Mouse (Mus musculus) granulocyte monocyte progenitor cell, adult 5-6 weeks (primary cell): ENCODE measurements around the gene Rsph4a. TPM values are rescaled to one million over a fixed set of nuclear protein-coding genes. Genes with fewer than 3 reads are reported as not detected.
"Not testable (repeated sequence)": the region's sequence is repeated elsewhere in the genome, so short reads cannot be mapped to it uniquely, and the experiment has no call there.

ENCODE experiments used
- ATAC-seq: replicated peaks from 2 replicates; pipeline ENCODE4 v1.8.0; 2016; ENCODE audit warnings: mild to moderate bottlenecking, moderate TSS enrichment, inconsistent platforms; ENCODE audit not compliant: poor library complexity, severe bottlenecking
- total RNA-seq, 2 experiments: library from RNA; stranded (forward) in 1 of 2; stranded (reverse) in 1 of 2; fragments of 200-712, 200-1000 nt in 1 of 2; fragments of >200 nt in 1 of 2; fragmentation: Nextera tagmentation in 1 of 2; gene quantifications; 2 replicates each; pipeline ENCODE4 v1.2.3; 2014 to 2017

Gene Rsph4a
- total RNA-seq (2014; fragmentation: Nextera tagmentation) (not detected in 2 replicates), total RNA-seq (2017) (not detected in 2 replicates)

DNA sequence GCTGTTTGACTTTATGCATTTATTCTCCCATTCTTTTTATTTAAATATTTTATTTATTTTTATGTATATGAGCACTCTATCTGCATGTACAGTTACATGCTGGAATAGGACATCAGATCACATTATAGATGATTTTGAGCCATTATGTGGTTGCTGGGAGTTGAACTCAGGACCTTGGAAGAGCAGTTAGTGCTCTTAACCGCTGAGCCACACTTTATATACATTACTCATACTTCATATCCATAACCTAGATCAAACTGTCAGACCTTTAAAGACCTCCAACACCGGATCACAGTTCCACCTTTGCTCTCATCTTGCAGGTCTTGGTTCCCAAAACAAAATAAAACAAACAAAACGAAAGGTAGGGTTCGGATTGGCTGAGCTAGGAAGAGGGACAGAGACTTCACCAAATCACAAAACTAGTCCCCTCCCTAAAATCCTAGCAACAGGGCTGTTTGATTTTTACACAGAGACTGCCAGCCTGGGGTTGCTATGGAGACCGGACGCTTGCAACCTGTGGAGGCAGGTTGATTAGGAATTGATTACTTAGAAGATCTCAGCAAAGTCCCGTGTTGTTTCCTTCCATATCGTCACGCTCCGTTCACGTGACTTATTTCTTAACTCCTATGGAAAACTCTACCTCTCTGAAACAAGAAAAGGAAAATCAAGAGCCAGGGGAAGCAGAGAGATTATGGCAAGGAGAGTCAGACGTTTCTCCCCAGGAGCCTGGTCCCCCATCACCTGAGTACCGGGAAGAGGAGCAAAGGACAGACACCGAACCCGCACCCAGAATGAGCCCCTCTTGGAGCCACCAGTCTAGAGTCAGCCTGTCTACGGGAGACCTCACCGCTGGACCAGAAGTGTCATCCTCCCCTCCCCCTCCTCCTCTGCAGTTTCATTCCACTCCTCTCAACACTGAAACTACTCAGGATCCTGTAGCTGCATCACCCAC lies at the start of gene Rsph4a:
Gene Rsph4a (plus strand): TSS at position 582 of the 952 bp plus-strand sequence.
- ATAC-seq, result no peak; the same call in 1 of the 2 replicates

DNA sequence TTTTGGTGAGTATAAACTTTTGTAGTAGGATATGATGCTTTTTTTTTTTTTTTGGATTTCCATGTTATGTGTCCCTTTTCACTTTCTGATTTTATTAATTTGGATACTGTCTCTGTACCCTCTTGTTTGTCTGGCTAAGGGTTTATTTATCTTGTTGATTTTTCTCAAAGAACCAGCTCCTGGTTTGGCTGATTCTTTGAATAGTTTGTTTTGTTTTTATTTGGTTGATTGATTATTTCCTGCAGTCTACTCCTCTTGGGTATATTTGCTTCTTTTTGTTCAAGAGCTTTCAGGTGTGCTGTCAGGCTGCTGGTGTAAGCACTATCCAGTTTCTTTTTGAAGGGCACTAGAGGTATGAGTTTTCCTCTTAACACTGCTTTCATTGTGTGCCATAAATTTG lies 47.5 kb upstream of the Rsph4a start, which contains the start of gene Sult3a1:
Gene Sult3a1 (plus strand): TSS at position 301 of the 400 bp plus-strand sequence.
- ATAC-seq, result no peak

DNA sequence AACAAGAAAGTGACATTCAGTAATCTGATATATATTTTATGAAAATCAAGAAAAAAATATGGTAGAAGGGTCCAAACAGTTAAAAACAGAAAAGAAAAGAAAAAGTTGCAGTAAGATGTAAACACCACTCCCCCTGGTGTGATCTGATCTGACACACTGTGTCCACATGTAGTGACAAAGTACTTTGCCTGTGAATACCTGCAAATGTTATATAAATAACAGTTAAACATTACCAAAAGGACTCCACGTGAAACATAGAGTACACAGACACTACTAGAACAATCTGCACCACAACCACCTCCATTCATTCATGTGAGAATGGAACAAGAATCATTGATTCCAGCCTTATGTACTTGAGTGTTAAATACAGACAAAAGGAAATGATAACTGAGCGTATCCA lies 38.9 kb upstream of the Rsph4a start:
- no peak for ATAC-seq

DNA sequence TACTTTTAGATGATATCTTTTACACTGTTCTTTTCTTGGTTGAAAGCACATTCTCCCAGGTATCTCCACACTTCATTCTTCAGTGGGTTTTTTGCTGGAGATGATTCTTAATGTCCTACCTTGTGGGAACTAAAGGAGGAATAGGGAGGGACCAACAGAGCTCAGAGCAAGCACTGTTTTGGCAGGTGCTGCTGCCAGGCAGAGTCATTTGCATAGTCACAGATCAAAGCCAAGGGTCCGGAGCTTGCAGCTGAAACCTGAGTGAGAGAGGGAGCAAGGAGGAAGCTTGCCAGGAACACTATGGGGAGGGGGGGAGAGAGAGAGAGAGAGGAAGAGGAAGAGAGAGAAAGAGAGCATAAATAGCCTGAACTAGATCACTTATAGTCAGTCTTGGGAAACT lies 34.5 kb upstream of the Rsph4a start:
- no peak for ATAC-seq

DNA sequence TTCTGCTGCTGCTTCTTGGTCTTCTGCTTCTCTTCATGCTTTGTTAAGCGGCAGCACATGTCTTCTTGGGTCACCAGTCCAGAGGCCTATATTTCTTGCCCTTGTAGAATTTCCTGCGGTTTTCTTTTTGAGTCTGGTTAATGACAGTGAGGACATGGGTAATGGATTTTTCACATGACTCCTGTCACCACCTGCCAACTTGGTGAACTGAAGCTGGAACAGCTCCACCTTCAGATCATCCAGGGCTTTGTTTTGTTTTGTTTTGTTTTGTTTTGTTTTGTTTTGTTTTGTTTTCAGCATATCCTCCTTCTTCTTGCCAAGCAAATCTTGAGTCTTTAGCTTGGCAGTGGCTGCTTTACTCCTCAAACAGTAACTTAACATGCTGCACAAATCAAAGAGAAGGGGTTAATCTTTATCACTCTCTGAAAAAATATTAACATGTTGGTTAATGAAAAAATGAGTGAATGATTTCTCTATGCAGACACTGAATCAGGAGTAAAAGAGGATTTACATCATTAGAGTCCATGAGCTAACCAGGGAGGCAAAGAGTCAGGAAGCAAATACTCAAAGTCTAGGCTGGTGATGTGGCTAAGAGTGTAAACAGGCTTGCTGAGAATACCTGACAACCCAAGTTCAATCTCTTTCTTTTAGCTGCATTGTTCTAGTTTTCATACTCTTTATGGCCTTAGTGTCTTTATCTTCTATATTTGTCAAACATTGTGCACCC lies 32.1 kb upstream of the Rsph4a start:
- no peak for ATAC-seq

DNA sequence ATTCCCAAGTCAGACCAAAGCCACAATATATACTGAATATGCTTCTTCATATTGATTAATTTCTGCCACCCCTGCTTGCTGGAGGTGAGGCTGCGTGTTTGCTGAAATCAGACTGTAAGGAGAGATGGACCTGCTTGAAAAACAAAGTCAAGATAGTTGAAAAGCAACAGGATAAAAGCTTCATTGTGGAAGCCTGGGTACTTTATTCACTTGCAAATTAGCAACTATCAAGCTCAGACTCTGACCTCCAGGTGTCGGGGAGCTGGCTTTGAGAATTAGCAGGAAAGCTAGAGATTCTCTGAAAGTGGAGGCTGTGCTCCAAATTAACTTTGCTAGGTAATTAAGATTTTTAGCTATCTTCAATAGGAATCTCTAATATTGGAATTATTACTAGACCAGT lies 22.5 kb upstream of the Rsph4a start:
- not testable (repeated sequence) for ATAC-seq

DNA sequence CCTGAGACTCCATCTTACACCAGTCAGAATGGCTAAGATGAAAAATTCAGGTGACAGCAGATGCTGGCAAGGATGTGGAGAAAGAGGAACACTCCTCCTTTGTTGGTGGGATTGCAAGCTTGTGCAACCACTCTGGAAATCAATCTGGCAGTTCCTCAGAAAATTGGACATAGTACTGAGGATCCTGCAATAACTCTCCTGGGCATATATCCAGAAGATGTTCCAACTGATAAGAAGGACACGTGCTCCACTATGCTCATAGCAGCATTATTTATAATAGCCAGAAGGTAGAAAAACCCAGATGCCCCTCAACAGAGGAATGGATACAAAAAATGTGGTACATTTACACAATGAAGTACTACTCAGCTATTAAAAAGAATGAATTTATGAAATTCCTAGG lies 3.4 kb upstream of the Rsph4a start:
- not testable (repeated sequence) for ATAC-seq

DNA sequence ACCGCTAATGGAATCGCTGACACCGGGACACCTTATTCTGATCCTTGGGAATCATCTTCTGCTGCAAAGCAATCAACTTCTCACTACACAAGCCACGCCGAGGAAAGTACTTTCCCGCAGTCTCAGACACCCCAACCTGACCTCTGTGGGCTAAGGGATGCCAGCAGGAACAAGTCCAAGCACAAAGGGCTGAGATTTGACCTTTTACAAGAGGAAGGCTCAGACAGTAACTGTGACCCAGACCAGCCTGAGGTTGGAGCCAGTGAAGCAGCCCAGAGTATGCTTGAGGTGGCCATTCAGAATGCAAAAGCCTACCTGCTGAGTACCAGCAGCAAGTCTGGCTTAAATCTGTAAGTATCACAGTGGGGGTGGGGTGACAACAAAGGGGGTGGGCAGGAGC lies 578 bp downstream of the Rsph4a start:
- ATAC-seq, result no peak

DNA sequence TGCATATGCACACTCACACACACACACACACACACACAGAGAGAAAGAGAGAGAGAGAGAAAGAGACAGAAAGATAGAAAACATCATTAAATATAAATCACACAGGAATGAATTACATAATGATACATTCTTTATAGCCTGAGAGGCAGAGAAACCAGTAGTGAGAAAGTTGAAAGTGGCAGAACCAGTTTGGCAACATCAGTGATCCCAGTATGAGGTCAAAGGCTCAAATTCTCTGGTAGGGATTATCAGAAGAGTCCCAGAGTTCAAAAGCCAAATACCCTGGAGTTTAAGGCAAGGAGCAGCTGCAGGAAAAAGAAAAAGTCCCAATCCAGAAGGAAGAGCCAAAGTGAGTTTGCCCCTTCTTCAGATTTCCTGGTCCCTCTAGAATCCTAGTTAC lies 35.8 kb downstream of the Rsph4a start:
- ATAC-seq, result no peak

DNA sequence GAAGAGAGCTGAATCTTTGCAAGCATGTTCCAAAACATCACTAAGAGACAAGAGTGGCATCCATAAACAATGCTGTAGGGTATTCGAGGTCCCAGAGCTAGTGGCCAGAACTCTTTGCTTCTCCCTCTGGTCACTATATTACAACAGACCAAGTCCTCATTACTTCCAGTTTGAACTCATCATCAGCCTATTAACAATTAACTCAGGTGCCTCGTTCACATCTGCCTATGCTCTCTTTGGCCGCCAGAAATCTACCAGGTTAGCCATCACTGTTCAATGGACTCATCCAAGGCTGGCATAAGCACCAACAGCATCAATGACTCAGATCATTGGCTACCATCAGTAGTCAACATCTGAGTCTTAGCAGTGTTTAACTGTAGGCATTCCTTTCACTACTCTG lies 40.5 kb downstream of the Rsph4a start:
- ATAC-seq, result no peak

DNA sequence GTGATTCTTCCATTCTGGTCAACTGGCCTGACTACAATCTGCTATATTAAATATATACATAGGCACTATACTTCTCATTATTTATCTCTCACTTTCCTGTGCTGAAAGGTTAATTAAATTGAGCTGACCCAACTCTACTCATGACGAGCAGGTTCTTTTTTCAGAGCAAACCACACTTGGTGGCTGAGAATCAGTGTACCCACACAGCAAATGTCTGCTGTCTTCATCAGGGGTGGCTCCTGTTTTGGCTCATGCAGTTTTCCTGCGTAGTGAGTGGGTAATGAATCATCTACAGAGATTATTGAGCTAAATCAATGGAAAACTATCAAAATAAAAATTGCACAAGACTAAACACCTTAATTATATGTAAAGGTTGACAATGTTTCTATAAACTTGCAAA lies 41.4 kb downstream of the Rsph4a start:
- ATAC-seq, result no peak

DNA sequence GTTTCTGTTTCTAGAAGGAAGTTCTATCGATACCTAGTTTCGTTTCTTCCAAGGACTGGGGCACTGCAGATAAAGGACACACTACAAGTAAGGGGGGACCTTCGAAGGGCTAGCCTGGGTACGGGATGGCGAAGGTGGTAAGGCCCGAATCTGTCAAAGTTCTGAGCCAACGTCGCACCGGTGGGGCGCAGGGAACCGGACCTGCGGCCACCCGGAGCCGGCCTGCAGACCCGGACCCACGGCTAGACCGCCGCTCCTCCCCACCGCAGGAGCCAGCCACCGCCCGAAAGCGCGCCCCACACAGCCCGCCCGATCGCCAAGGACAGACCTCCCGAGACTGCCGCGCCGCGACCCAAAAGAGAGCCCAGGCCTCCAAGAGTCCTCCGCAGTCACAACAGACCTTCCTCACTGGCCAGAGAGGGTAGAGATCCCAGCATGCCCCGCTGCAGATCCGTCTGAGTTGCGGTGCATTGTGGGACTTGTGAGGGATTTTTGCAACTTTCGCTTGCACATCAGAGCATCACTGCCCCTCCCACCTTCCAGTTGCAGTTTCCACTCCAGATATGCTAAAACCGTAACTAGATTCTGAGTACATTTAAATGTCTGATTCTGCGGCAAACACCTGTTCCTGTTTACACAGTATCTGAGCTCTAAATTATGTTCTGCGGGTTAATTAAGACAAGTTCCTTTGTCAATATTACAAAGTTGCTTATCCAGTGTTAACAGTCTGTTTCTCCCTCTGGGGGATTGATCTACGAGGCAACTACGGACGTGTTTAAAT lies 46.1 kb downstream of the Rsph4a start, which contains the start of gene Zup1:
Gene Zup1 (minus strand): TSS at position 467 of the 781 bp plus-strand sequence.
- ATAC-seq, result peak; percentile 98

DNA sequence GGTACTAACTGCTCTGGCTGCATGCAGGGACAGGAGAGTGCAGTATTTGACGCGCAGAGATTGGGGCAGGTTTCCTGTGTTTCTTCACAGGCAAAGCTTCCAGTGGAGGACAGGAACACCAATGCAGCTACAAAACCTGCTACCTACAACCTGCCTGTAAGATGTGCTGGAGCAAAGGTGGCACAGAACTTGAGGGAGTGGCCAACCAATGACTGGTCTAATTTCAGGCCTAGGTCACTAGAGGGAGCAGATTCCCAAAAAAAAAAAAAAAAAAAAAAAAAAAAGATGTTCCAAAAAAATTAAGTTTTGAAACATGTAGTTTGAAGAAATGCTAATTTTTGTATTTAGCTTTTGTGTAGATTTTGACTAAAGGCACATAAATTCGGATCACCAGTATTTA lies 47.6 kb downstream of the Rsph4a start:
- ATAC-seq, result no peak

Other genes starting within 250 kb of the Rsph4a start
- not detected in 2 replicates for gene Sult3a2, start 118.4 kb upstream of the Rsph4a start, total RNA-seq (2014; fragmentation: Nextera tagmentation)
- not detected in 2 replicates for gene Sult3a2, start 118.4 kb upstream of the Rsph4a start, total RNA-seq (2017)
- not detected in 2 replicates for gene Sult3a1, start 47.4 kb upstream of the Rsph4a start, total RNA-seq (2014; fragmentation: Nextera tagmentation)
- not detected in 2 replicates for gene Sult3a1, start 47.4 kb upstream of the Rsph4a start, total RNA-seq (2017)
- 32.8 and 33.3 TPM in 2 replicates for gene Zup1, start 46.2 kb downstream of the Rsph4a start, total RNA-seq (2014; fragmentation: Nextera tagmentation)
- 31.3 and 42.5 TPM in 2 replicates for gene Zup1, start 46.2 kb downstream of the Rsph4a start, total RNA-seq (2017)
- 129 and 177 TPM in 2 replicates for gene Rwdd1, start 114.5 kb downstream of the Rsph4a start, total RNA-seq (2014; fragmentation: Nextera tagmentation)
- 165 and 205 TPM in 2 replicates for gene Rwdd1, start 114.5 kb downstream of the Rsph4a start, total RNA-seq (2017)
- not detected in 2 replicates for gene Trappc3l, start 132.5 kb downstream of the Rsph4a start, total RNA-seq (2014; fragmentation: Nextera tagmentation)
- not detected in 2 replicates for gene Trappc3l, start 132.5 kb downstream of the Rsph4a start, total RNA-seq (2017)
- gene Calhm4, start 139.2 kb downstream of the Rsph4a start, total RNA-seq (2014; fragmentation: Nextera tagmentation), result not detected in 2 replicates
- gene Calhm4, start 139.2 kb downstream of the Rsph4a start, total RNA-seq (2017), result not detected in 2 replicates
- gene Calhm5, start 191.4 kb downstream of the Rsph4a start, total RNA-seq (2014; fragmentation: Nextera tagmentation), result not detected in 2 replicates
- not detected in 2 replicates for gene Calhm5, start 191.4 kb downstream of the Rsph4a start, total RNA-seq (2017)
- 3.2 and 6.1 TPM in 2 replicates for gene Calhm6, start 222.9 kb downstream of the Rsph4a start, total RNA-seq (2014; fragmentation: Nextera tagmentation)
- 3.0 and 4.4 TPM in 2 replicates for gene Calhm6, start 222.9 kb downstream of the Rsph4a start, total RNA-seq (2017)